Mouse (Mus musculus) megakaryocyte-erythroid progenitor cell, adult 5-6 weeks (primary cell): ENCODE results near the gene Vangl1. TPM values are rescaled to one million over a fixed set of nuclear protein-coding genes. Genes with fewer than 3 reads are reported as not detected.

Experiments
- ATAC-seq: replicated peaks from 2 replicates; pipeline ENCODE4 v1.8.0; 2016; ENCODE audit warnings: mild to moderate bottlenecking, inconsistent platforms; ENCODE audit not compliant: severe bottlenecking, poor library complexity, low FRiP score, low TSS enrichment
- total RNA-seq, 2 experiments: library from RNA; stranded (forward) in 1 of 2; stranded (reverse) in 1 of 2; fragments of 200-1000, 215-1000 nt in 1 of 2; fragments of >200 nt in 1 of 2; fragmentation: Nextera tagmentation in 1 of 2; gene quantifications; 2 replicates each; pipeline ENCODE4 v1.2.3; 2014 to 2017

Gene Vangl1
- total RNA-seq, 2 experiments from 2014 or later: 1.5 to 3.3 TPM

GRCm38 (mm10) chr3:102203131-102203530 is 1.4 kb downstream of the Vangl1 start:
- ATAC-seq: no peak

GRCm38 (mm10) chr3:102199991-102200390 is 4.5 kb downstream of the Vangl1 start:
- ATAC-seq: no peak

GRCm38 (mm10) chr3:102199226-102199625 is 5.3 kb downstream of the Vangl1 start:
- ATAC-seq: no peak

GRCm38 (mm10) chr3:102198446-102198845 is 6.0 kb downstream of the Vangl1 start:
- no peak for ATAC-seq

GRCm38 (mm10) chr3:102197746-102198145 is 6.7 kb downstream of the Vangl1 start:
- ATAC-seq: no peak

- ATAC-seq: no peak
These were observed 7.3 kb downstream of the Vangl1 start for GRCm38 (mm10) chr3:102197152-102197551.

GRCm38 (mm10) chr3:102196166-102196565 is 8.3 kb downstream of the Vangl1 start:
- ATAC-seq: no peak

GRCm38 (mm10) chr3:102195762-102196161 is 8.7 kb downstream of the Vangl1 start:
- no peak for ATAC-seq

- 0 out of 2 replicates have a peak, but pooled peaks have one; percentile 19 for ATAC-seq
These were observed 10.0 kb downstream of the Vangl1 start for GRCm38 (mm10) chr3:102194291-102195051.

- ATAC-seq: no peak
These were observed 10.8 kb downstream of the Vangl1 start for GRCm38 (mm10) chr3:102193488-102194290.

GRCm38 (mm10) chr3:102192621-102193020 is 11.9 kb downstream of the Vangl1 start:
- no peak for ATAC-seq

- ATAC-seq: no peak
These were observed 12.9 kb downstream of the Vangl1 start for GRCm38 (mm10) chr3:102191575-102191974.

GRCm38 (mm10) chr3:102190642-102191041 is 13.9 kb downstream of the Vangl1 start:
- no peak for ATAC-seq

- ATAC-seq: no peak
These were observed 14.5 kb downstream of the Vangl1 start for GRCm38 (mm10) chr3:102190015-102190414.

GRCm38 (mm10) chr3:102188972-102189371 is 15.5 kb downstream of the Vangl1 start:
- ATAC-seq: no peak

- ATAC-seq: no peak
These were observed 17.1 kb downstream of the Vangl1 start for GRCm38 (mm10) chr3:102187401-102187800.

- ATAC-seq: no peak
These were observed 19.8 kb downstream of the Vangl1 start for GRCm38 (mm10) chr3:102184721-102185120.

GRCm38 (mm10) chr3:102182601-102183000 is 21.9 kb downstream of the Vangl1 start:
- no peak for ATAC-seq

- ATAC-seq: no peak
These were observed 23.3 kb downstream of the Vangl1 start for GRCm38 (mm10) chr3:102181191-102181590.

GRCm38 (mm10) chr3:102180746-102181145 is 23.7 kb downstream of the Vangl1 start:
- ATAC-seq: peak; percentile 87

GRCm38 (mm10) chr3:102179869-102180268 is 24.6 kb downstream of the Vangl1 start:
- no peak for ATAC-seq
